Mouse (Mus musculus): ENCODE results near the gene Lrrc4c. TPM values are rescaled to one million over a fixed set of nuclear protein-coding genes. Genes with fewer than 3 reads are reported as not detected.

Lrrc4c gene
- polyA plus RNA-seq, 1 experiment from 2014 or later, result 34.9 TPM

- no peaks in the 10 kb centered on the region for H3K4me1 ChIP-seq (replicated peaks; ENCODE audit: control insufficient read depth, insufficient read depth, low read length)
- H3K4me3 ChIP-seq (replicated peaks; ENCODE audit: low read length), result no peak overlapping the region
- ATAC-seq (ENCODE audit: low FRiP score) (no peak), DNase-seq (ENCODE audit: low spot score) (no peak)
- H3K27ac ChIP-seq, result no peak overlapping the region
- no peak overlapping the region for H3K9ac ChIP-seq
- H3K27me3 ChIP-seq (ENCODE audit: control insufficient read depth, insufficient read depth, low read length), result no peaks in the 10 kb centered on the region
- H3K4me2 ChIP-seq (replicated peaks), result no peak overlapping the region
- no peaks in the 10 kb centered on the region for H3K9me3 ChIP-seq (ENCODE audit: control insufficient read depth, low read length)
- no peaks in the 10 kb centered on the region for H3K36me3 ChIP-seq (replicated peaks; ENCODE audit: control insufficient read depth, insufficient read depth)
These were observed 1119.8 kb downstream of the Lrrc4c start for GRCm38 (mm10) chr2:97437767-97438166.

GRCm38 (mm10) chr2:97463573-97463972 lies 1145.6 kb downstream of the Lrrc4c start:
- H3K9me3 ChIP-seq (ENCODE audit: control insufficient read depth, low read length), result no peaks in the 10 kb centered on the region
- no peak for ATAC-seq (ENCODE audit: low FRiP score)
- H3K9ac ChIP-seq, result no peak overlapping the region
- no peaks in the 10 kb centered on the region for H3K36me3 ChIP-seq (replicated peaks; ENCODE audit: control insufficient read depth, insufficient read depth)
- H3K27me3 ChIP-seq (ENCODE audit: control insufficient read depth, insufficient read depth, low read length), result no peaks in the 10 kb centered on the region
- H3K4me1 ChIP-seq (replicated peaks; ENCODE audit: control insufficient read depth, insufficient read depth, low read length), result peaks cover 4% of the 10 kb centered on the region; the same call in 1 of the 2 replicates
- H3K4me3 ChIP-seq (replicated peaks; ENCODE audit: low read length), result no peak overlapping the region
- DNase-seq (ENCODE audit: low spot score), result no peak
- H3K27ac ChIP-seq, result no peak overlapping the region
- no peak overlapping the region for H3K4me2 ChIP-seq (replicated peaks)

GRCm38 (mm10) chr2:97466243-97466793 lies 1148.3 kb downstream of the Lrrc4c start:
- Histone ChIP-seq H3K4me3 (replicated peaks; ENCODE audit: low read length) (peak overlapping the region; percentile 59), H3K36me3 (replicated peaks; ENCODE audit: control insufficient read depth, insufficient read depth) (no peaks in the 10 kb centered on the region), H3K9me3 (ENCODE audit: control insufficient read depth, low read length) (no peaks in the 10 kb centered on the region), H3K4me1 (replicated peaks; ENCODE audit: control insufficient read depth, insufficient read depth, low read length) (peaks cover 17% of the 10 kb centered on the region; the same call in 1 of the 2 replicates), H3K9ac (peak overlapping the region; percentile 77), H3K27me3 (ENCODE audit: control insufficient read depth, insufficient read depth, low read length) (no peaks in the 10 kb centered on the region), H3K4me2 (replicated peaks) (peak overlapping the region; percentile 79), H3K27ac (peak overlapping the region; percentile 95)
- ATAC-seq (ENCODE audit: low FRiP score) (peak; percentile 91), DNase-seq (ENCODE audit: low spot score) (peak; percentile 96)
- WGBS, result under 1% methylated on average over 25 of the region's 25 CpGs

GRCm38 (mm10) chr2:97467031-97467549 lies 1149.1 kb downstream of the Lrrc4c start:
- DNase-seq (ENCODE audit: low spot score), result peak; percentile 54
- Histone ChIP-seq H3K4me1 (replicated peaks; ENCODE audit: control insufficient read depth, insufficient read depth, low read length) (peaks cover 21% of the 10 kb centered on the region; the same call in 1 of the 2 replicates), H3K4me2 (replicated peaks) (peak overlapping the region; percentile 79), H3K4me3 (replicated peaks; ENCODE audit: low read length) (peak overlapping the region; percentile 59), H3K9ac (peak overlapping the region; percentile 77), H3K27ac (peak overlapping the region; percentile 95), H3K9me3 (ENCODE audit: control insufficient read depth, low read length) (no peaks in the 10 kb centered on the region), H3K36me3 (replicated peaks; ENCODE audit: control insufficient read depth, insufficient read depth) (no peaks in the 10 kb centered on the region), H3K27me3 (ENCODE audit: control insufficient read depth, insufficient read depth, low read length) (no peaks in the 10 kb centered on the region)
- WGBS, result 1% methylated on average over 26 of the region's 26 CpGs
- ATAC-seq (ENCODE audit: low FRiP score), result peak; percentile 73

GRCm38 (mm10) chr2:97467664-97468063 lies 1149.7 kb downstream of the Lrrc4c start:
- 7% methylated on average over 8 of the region's 8 CpGs for WGBS
- no peaks in the 10 kb centered on the region for H3K27me3 ChIP-seq (ENCODE audit: control insufficient read depth, insufficient read depth, low read length)
- DNase-seq (ENCODE audit: low spot score) (peak; percentile 53), ATAC-seq (ENCODE audit: low FRiP score) (no peak)
- H3K4me3 ChIP-seq (replicated peaks; ENCODE audit: low read length), result peak overlapping the region; percentile 59
- no peaks in the 10 kb centered on the region for H3K36me3 ChIP-seq (replicated peaks; ENCODE audit: control insufficient read depth, insufficient read depth)
- peak overlapping the region; percentile 95 for H3K27ac ChIP-seq
- peak overlapping the region; percentile 77 for H3K9ac ChIP-seq
- H3K9me3 ChIP-seq (ENCODE audit: control insufficient read depth, low read length), result no peaks in the 10 kb centered on the region
- peak overlapping the region; percentile 79 for H3K4me2 ChIP-seq (replicated peaks)
- peaks cover 25% of the 10 kb centered on the region; the same call in 1 of the 2 replicates for H3K4me1 ChIP-seq (replicated peaks; ENCODE audit: control insufficient read depth, insufficient read depth, low read length)

GRCm38 (mm10) chr2:97468372-97468771 lies 1150.4 kb downstream of the Lrrc4c start:
- ATAC-seq (ENCODE audit: low FRiP score) (no peak), DNase-seq (ENCODE audit: low spot score) (no peak)
- peak overlapping the region; percentile 95 for H3K27ac ChIP-seq
- no peaks in the 10 kb centered on the region for H3K27me3 ChIP-seq (ENCODE audit: control insufficient read depth, insufficient read depth, low read length)
- no peaks in the 10 kb centered on the region for H3K36me3 ChIP-seq (replicated peaks; ENCODE audit: control insufficient read depth, insufficient read depth)
- peak overlapping the region; percentile 59 for H3K4me3 ChIP-seq (replicated peaks; ENCODE audit: low read length)
- peaks cover 25% of the 10 kb centered on the region; the same call in 1 of the 2 replicates for H3K4me1 ChIP-seq (replicated peaks; ENCODE audit: control insufficient read depth, insufficient read depth, low read length)
- peak overlapping the region; percentile 77 for H3K9ac ChIP-seq
- peak overlapping the region; percentile 79 for H3K4me2 ChIP-seq (replicated peaks)
- WGBS, result 18% methylated on average over 5 of the region's 5 CpGs
- no peaks in the 10 kb centered on the region for H3K9me3 ChIP-seq (ENCODE audit: control insufficient read depth, low read length)

GRCm38 (mm10) chr2:97469396-97469795 lies 1151.4 kb downstream of the Lrrc4c start:
- H3K36me3 ChIP-seq (replicated peaks; ENCODE audit: control insufficient read depth, insufficient read depth), result no peaks in the 10 kb centered on the region
- ATAC-seq (ENCODE audit: low FRiP score) (no peak), DNase-seq (ENCODE audit: low spot score) (no peak)
- H3K4me3 ChIP-seq (replicated peaks; ENCODE audit: low read length), result peak overlapping the region; percentile 59
- H3K27me3 ChIP-seq (ENCODE audit: control insufficient read depth, insufficient read depth, low read length), result no peaks in the 10 kb centered on the region
- 58% methylated on average over 2 of the region's 2 CpGs for WGBS
- peaks cover 25% of the 10 kb centered on the region; the same call in 1 of the 2 replicates for H3K4me1 ChIP-seq (replicated peaks; ENCODE audit: control insufficient read depth, insufficient read depth, low read length)
- no peaks in the 10 kb centered on the region for H3K9me3 ChIP-seq (ENCODE audit: control insufficient read depth, low read length)
- no peak overlapping the region for H3K27ac ChIP-seq
- peak overlapping the region; percentile 79 for H3K4me2 ChIP-seq (replicated peaks)
- peak overlapping the region; percentile 77 for H3K9ac ChIP-seq

- ATAC-seq (ENCODE audit: low FRiP score) (peak; percentile 91), DNase-seq (ENCODE audit: low spot score) (peak; percentile 59)
- Histone ChIP-seq H3K4me1 (replicated peaks; ENCODE audit: control insufficient read depth, insufficient read depth, low read length) (peaks cover 17% of the 10 kb centered on the region), H3K27ac (peak overlapping the region; percentile 70), H3K27me3 (ENCODE audit: control insufficient read depth, insufficient read depth, low read length) (no peaks in the 10 kb centered on the region), H3K36me3 (replicated peaks; ENCODE audit: control insufficient read depth, insufficient read depth) (no peaks in the 10 kb centered on the region), H3K4me3 (replicated peaks; ENCODE audit: low read length) (peak overlapping the region; percentile 23), H3K9me3 (ENCODE audit: control insufficient read depth, low read length) (no peaks in the 10 kb centered on the region), H3K4me2 (replicated peaks) (peak overlapping the region; percentile 52), H3K9ac (peak overlapping the region; percentile 42)
- 24% methylated on average over 10 of the region's 10 CpGs for WGBS
These were observed 1160.4 kb downstream of the Lrrc4c start for GRCm38 (mm10) chr2:97478175-97478924.

GRCm38 (mm10) chr2:97478925-97479298 lies 1160.9 kb downstream of the Lrrc4c start:
- Histone ChIP-seq H3K4me3 (replicated peaks; ENCODE audit: low read length) (peak overlapping the region; percentile 23), H3K27ac (peak overlapping the region; percentile 70), H3K27me3 (ENCODE audit: control insufficient read depth, insufficient read depth, low read length) (no peaks in the 10 kb centered on the region), H3K9me3 (ENCODE audit: control insufficient read depth, low read length) (no peaks in the 10 kb centered on the region), H3K4me1 (replicated peaks; ENCODE audit: control insufficient read depth, insufficient read depth, low read length) (peaks cover 17% of the 10 kb centered on the region), H3K36me3 (replicated peaks; ENCODE audit: control insufficient read depth, insufficient read depth) (no peaks in the 10 kb centered on the region), H3K4me2 (replicated peaks) (peak overlapping the region; percentile 52), H3K9ac (0 out of 2 replicates have a peak overlapping the region, but pooled peaks have one; percentile 42)
- 39% methylated on average over 4 of the region's 4 CpGs for WGBS
- DNase-seq (ENCODE audit: low spot score) (peak; percentile 46), ATAC-seq (ENCODE audit: low FRiP score) (peak; percentile 78)

Data from hindbrain, embryonic 14.5 days (tissue).